Mouse (Mus musculus): ENCODE data around the gene Fbln1.
"Not testable (repeated sequence)": the region's sequence is repeated elsewhere in the genome, so short reads cannot be mapped to it uniquely, and the experiment has no call there.

Gene Fbln1

DNA sequence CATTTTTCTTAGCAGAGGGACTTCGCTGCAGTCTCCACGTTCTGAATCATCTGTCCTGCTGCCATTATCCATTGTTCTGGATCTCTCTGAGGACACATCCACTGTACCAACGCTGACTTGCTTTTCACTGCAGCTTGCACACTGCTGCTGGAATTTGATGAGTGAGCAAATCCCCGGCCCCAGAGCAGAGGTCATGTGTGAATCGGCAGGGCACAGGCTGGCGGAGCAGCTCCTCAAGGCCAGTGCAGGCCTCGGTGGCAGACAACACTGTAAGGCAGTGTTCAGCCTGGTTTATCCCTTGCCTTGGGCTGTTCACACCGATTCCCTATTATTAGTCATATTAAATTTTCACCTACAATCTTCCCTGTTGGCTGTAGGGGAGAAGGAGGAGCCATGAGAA lies 89.8 kb downstream of the Fbln1 start:
- DNase-seq (ENCODE audit: inconsistent ontology term), result peak; percentile 70

DNA sequence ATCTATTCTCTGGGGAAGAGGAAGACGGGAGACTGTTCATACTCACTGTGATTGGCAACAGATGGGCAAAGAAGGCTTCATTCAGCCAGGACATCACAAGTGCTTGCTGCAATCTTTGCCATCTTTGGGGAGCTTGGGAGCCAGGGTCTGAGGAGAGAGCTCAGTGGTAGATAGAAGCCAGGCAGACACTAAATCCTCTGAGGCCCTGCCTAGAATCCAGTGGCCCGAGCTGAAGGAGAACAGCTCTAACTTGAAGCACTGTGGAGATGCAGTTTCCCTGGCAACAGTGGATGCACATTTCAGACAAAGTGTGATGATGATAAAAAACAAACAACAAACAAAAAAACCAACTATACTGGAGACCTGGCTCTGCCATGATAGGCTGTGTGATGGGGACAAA lies 90.2 kb downstream of the Fbln1 start:
- no peak for DNase-seq (ENCODE audit: inconsistent ontology term)

DNA sequence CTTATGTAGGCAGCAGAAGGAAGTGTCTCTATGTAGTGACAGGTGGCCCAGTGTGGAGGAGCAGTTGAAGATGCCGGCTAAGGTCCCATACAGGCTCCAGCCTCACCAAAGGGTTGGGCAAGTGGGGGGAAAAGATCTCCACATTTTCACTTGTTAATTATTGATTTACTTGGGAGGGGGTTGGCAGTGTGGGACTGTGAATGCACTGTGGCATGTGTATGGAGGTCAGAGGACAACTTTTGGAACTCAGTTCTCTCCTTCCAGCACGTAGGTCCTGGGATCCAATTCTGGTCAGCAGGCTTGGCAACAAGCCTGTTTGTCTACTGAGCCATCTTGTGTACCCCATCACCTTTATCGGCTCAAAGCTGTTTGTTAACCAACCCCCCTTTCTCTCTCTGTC lies 90.8 kb downstream of the Fbln1 start:
- DNase-seq (ENCODE audit: inconsistent ontology term), result no peak

DNA sequence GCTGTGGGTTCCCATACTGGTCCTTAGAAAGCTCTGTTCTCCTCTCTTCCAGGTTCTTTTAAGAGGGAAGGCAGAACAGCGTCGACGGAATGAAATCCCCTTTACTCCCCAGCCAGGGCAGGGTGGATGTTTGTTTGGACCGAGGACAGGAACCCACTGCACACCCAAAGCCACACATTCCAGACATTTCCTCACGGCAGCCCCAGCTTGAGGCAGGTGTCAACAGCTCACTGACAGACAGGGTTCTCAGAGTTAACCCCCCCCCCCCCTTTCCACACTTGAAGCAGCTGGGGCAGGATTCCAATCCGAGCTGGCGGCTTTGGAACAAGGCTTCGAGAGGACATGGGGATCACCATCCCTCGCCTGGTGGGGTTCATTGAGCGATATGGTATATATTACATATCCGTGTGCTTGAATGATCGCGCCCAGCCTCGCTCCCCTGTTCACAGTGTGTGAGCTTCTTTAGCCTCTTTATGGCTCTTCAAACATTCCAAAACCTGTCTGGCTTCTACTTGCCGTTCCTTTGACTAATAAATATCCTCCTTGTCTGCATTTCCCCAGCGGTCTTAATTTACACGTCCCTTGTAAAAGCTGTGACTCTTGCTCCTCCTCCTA lies 92.5 kb downstream of the Fbln1 start:
- peak; percentile 65 for DNase-seq (ENCODE audit: inconsistent ontology term)

DNA sequence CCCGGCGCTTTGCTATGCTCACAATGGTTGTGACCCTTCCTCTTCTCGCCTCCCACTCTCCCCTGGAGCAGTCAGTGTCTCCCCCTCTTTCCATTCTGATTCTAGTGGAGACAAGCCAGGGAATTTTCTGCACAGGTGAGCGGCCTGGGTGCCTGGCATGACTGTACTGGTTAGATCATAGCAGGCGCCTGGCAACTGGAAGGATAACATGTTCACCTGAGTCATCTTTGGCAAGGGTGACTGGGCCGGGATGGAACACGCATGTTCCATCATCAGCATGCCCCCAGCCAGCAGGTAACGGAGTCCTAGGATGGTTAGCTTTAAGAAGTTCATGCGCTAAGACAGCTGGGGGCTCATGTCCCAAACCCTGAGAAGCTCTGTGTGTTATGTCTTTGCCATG lies 93.2 kb downstream of the Fbln1 start:
- no peak for DNase-seq (ENCODE audit: inconsistent ontology term)

DNA sequence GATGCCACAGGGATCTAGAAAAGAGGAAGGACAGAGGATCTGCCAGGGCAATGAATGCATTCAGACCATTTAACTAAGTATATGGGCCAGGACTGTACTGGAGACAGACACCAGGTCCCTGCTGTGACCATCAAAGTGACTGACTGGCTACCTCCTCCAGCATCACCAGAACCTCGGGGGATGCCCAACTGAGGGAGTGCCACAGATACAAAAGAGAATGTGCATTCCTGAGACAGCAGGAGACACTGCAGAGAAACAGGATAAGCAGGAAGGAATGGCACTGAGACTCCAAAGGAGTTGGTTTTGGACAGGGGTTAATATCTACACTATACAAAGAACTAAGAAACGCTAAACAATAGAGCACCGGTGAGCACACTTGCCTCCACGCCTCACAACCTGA lies 97.5 kb downstream of the Fbln1 start:
- no peak for DNase-seq (ENCODE audit: inconsistent ontology term)

DNA sequence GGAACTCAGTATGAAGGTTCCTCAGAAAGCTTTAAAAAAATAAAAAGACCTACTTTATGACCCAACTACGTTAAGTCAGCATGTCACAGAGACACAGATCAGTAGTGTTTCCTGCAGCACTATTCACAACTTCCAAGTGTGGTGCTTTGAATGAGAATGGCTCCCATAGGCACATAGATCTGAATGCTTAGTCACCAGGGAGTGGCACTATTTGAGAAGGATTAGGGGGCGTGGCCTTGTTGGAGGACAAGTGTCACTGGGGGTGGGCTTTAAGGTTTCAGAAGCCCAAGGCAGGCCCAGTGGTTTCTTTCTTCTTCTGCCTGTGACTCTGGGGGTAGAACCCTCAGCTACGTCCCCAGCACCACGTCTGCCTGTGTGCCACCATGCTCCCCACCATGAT lies 98.2 kb downstream of the Fbln1 start:
- no peak for DNase-seq (ENCODE audit: inconsistent ontology term)

DNA sequence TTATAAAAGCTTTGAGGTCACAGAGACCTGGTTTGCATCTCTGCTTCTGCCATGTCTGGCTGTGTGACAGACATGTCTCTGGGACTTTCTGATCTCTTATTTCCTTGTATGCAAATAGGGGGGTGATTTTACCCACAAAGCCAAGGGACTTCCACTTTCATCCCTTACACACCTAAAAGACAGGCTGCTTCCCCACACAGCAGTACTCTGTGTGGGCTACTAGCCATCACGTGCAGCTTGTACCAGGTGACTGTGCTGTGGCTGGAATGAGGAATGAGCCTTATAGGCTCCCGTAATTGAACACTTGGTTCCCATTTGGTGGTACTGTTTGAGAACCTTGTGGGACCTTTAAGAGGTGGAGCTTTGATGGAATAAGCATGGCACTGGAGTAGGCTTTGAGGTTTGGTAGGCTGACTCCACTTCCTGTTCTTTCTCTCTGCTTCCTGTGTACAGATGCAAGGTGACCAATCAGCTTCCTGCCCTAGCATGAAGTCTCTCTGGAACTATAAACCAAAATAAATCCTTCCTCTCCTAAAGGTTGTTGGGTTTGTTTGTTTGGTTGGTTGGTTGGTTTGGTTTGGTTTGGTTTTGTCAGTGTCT lies 101.4 kb downstream of the Fbln1 start:
- DNase-seq (ENCODE audit: inconsistent ontology term), result no peak

DNA sequence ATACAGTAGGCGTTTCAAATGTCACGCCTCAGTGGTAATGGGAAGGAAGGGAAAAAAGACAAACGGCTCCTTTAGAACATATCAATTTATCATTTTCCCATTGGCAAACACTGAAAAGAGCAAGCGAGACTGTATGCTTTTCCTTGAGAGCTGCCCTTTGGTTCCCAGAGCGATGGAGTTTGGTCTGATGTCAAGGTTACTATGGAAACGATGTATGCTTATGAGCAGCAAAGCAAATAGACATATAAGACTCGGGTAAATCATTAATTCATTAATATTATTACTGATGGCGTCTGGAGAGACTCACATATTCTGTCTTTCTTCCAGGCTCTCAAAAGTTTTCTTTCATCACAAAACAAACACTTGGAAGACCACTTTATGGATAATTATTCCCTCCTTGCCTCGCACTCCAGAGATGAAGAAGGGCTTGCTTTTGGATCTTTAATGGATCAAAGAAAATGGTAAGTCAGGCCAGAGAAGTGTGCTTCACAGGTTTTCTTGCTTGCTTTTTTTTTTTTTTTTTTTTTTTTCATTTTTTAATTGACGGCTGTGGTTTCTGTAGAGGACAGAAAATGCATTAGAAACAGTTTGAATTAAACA lies 105.4 kb downstream of the Fbln1 start:
- no peak for DNase-seq (ENCODE audit: inconsistent ontology term)

DNA sequence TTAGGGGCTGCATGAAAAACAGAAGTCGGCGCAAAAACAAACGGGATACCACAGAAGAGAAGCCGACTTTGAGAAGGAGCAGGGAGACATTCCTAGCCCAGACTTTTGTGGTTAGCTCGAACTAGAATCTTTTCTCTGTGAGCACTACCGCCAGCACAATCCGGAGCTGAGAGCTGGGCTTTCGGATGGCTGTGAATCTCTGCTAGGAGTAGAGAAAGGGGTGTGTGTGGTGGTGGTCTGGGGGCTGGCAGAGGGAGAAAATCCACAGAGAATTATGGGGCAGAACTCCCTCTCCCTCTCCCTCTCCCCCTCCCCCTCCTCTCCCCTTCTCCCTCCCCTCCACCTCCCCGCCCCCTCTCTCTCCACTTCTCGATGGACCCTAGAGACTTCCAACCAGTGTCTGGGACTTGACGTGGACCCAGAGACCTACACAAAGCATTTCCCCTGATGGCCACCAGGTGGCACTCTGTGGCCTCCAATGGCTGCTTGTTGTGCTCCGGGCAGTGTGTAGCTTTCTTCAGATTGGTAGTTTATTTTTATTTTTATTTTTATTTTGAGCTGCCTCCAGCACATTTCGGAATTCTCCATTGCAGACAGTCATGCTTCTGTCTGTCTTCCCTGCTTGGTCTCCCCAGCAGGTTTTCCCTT lies 109.8 kb downstream of the Fbln1 start:
- DNase-seq (ENCODE audit: inconsistent ontology term), result peak; percentile 59

DNA sequence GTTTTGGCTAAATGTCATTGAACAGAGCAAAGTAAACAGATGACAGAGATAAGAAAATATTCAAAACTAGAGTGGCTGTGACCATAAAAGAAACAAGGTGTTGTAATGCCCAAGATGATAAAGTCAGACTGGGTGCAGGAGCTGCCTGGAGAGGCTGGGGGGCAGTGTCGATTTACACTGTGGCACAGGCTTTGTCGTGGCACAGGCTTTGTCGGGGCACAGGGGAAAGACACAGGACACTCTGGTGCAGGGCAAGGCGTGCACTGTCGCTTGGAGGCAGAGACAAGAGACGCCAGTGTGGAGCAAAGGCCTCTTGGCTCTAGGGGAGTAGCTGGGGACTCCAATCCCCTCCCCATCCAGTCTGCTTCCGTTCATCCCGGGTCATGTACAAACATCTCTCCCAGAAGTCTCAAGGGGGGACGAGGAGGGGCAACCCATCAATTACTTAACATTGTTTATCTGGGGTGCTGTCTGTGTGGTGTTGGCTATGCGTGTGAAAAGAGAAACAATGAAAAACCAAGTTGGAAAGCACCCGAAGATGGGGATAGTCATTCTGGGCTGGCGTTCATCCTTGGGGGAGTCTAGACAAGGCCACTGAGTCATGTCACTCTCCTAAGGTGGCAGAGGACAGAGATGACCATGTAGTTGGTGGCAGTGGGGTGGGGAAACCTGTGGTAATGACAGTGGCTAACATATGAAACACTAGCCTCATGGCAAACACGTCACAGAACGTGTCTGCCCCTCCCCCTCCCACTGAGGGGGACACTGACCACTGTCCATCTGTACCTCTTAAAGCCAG lies 110.8 kb downstream of the Fbln1 start:
- no peak for DNase-seq (ENCODE audit: inconsistent ontology term)

DNA sequence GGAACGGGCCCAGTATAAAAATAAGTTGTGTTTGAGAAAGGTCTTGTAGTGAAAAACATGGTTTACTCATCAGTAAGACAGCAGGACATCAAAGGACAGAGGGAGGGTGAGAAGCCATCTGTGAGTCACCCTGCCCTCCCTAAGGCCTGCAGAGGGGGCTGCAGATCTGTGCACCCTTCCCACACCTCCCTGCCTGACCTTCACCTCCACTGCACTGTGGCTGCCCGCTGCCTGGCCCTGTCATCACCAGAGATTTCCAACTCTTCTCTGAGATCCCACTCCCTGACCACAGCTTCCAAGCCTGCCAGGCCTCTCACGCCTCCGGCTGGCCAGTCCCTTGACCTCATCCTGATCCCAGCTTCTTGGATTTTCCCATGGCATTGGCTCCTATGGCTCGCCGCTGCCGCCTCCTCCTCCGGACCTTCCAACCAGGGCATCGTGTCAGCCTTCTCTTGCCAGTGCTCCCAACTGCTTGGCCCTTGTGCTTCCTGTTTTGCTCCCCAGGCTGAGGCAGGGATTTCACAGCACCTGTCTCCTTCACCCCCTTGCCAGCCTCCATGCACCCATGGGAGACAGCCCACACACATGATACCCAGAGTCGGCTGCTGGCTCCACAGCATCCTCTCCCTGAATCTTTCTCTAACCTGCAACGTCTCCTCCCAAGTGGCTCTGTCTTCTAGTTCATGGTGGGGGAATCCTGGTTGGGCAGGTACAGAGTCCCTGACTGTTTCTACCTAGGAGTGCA lies 114.3 kb downstream of the Fbln1 start:
- DNase-seq (ENCODE audit: inconsistent ontology term), result peak; percentile 48

DNA sequence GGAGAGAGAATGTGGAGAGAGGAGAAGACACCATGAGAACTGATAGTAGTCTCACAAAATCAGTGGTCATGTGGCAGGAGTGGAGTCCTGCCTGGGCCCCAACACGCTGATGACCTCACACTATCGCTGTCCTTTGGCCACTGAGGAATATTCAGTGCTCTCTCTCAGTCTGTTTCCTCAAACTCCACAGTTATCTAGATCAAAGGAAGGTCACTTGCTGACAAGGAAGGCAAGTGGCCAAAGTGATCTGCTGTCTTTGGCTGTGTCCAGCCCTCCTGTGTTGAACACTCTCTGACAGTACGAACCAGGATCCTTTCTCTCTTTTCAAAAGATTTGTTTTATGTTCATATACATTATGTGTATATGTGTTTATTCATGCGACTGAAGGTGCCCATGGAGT lies 117.5 kb downstream of the Fbln1 start:
- no peak for DNase-seq (ENCODE audit: inconsistent ontology term)

DNA sequence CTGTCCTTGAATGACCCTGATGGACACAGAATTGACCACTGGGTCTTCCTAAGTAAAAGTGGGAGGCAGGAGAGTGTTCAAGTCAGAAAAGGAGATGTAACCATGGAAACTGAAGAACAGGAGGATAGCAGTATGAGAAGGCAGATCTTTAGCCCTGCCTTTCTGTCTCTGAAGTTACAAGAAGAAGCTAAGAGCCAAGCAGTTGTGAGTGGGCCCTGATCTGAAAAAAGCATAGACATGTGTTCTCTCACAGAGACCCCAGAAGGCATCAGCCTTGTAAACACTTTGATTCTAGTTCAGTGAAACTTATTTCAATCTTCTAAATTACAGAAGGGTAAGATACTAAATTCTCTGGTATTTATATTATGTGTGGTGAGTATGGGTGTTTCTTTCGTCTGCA lies 118.7 kb downstream of the Fbln1 start:
- no peak for DNase-seq (ENCODE audit: inconsistent ontology term)

DNA sequence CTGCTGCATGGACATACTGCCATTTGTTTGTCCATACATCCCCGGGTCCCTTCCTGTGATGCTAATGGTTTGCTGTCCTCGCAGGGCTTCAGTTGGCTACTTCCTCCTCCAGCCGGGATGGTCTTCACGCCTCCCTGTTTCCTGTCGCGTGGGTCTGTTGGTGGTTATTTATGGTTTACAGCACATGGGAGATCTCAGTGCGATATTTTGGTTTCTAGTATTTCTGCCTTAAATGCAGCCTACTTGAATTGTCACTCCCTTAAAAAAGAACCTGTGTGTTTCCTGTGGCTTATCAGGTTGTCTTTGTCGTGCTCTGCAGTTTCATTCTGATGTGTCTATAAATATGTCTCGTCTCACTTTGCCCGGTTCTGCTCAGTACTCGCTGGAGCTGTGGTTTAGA lies 122.1 kb downstream of the Fbln1 start:
- no peak for DNase-seq (ENCODE audit: inconsistent ontology term)

DNA sequence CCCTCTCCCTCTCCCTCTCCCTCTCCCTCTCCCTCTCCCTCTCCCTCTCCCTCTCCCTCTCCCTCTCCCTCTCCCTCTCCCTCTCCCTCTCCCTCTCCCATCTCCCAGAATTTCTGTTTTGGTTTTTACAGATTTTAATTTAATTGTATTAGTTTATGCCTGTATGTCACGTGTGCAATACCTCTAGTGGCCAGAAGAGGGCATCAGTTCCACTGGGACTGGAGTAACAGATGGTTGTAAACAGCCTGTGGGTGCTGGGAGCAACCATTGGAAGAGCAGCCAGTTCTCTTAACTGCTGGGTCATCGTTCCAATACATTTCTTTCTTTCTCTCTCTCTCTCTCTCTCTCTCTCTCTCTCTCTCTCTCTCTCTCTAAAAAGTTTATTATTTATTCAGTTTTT lies 122.7 kb downstream of the Fbln1 start:
- not testable (repeated sequence) for DNase-seq (ENCODE audit: inconsistent ontology term)

DNA sequence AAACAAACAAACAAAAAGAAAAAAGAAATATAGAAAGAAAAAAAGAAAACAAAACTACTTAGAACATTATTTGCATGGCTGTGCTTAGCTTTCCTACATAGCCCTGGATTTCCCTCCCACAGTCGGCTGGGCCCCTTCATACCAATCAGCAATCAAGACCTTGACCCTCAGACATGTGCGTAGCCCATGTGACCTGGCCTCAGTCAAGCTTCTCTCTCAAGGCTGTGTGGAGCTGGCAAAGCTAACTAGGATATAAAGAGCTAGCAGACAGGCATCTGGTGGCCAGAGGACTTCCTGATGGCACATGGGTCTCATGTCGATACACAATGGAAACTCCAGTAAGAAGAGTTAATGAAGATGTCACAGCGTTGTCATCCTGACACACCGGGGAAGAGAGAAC lies 123.3 kb downstream of the Fbln1 start:
- DNase-seq (ENCODE audit: inconsistent ontology term), result no peak

DNA sequence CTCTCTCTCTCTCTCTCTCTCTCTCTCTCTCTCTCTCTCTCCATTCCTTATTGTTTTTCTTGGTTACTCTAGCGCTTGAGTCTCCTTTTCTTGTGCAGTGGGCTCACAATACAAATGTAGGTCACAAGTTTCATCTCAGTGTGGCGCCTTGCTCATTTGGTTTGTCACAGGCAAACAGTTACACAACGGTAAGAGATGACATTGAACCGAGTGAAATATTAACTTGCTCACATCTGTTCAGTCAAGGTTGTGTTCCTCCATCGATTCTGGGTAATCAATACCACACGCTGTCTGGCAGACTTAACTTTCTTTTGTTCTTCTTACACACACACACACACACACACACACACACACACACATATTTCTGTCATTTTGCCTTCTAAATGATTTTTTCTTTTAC lies 124.3 kb downstream of the Fbln1 start:
- no peak for DNase-seq (ENCODE audit: inconsistent ontology term)

DNA sequence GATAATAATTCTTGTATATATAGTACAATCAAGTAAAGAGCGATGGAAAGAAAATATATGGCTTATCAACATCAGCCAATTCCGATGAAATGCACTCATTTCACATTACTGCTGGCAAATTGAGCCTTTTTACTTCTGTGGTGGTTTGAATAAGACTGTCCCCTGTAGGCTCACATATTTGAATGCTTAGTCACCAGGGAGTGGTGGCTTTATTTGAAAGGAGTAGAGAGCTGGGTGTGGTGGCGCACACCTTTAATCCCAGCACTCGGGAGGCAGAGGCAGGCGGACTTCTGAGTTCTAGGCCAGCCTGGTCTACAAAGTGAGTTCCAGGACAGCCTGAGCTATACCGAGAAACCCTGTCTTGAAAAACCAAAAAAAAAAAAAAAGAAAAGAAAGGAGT lies 127.8 kb downstream of the Fbln1 start:
- DNase-seq (ENCODE audit: inconsistent ontology term), result not testable (repeated sequence)

DNA sequence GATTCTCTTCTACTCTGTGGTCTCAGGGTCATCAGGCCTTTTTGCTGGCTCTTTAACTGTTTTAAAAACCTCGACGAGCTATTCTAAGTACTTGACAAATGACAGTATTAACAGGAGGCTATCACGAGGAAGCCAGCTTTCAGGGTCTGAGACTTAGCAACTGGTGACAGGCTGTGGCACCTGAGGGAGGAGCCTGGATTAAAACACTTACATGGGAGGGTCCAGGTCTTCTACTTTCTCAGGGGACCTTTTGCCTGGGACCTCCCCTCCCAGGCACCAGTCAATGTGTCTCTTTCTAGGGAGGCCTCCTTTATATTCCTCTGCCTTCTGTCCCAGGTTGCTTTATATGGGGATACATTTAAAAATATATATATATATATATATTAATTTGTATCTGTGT lies 128.5 kb downstream of the Fbln1 start:
- DNase-seq (ENCODE audit: inconsistent ontology term), result no peak

DNA sequence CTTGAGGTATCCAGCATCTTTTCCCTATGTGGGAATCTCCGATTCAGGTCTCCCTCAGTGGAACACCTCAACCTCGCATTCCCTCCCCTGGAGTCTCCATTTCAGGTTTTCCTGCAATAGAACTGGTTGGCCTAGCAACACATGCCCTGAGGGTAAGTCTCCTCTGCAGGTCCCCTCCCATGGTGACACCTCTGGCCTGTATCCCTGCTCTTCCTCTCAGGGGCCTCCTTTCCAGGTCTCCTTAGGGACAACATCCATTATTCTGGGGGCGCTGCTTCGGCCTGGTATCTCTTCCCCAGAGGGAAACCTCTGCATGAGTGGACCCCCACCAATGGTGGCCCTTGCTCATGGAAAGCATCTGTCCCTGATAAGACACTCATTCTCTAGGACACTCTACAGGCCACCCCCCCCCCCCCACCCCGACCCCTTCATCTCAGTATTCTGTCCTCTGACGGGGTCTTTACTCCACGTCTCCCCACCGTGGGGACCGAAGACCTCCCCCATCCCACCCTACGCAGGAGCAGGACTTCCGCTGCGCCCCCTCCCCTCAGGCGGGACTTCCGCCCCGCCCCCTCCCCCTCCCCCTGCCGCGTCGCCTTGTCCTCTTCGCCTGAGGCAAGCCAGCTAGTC lies 130.0 kb downstream of the Fbln1 start, which contains the start of gene Atxn10:
Gene Atxn10, plus strand, starts transcription at position 575 of the 630 bp plus-strand sequence.
- no peak for DNase-seq (ENCODE audit: inconsistent ontology term)

Data from Muller cell, postnatal 12 days (primary cell).